Mouse (Mus musculus) small intestine, adult 10 weeks (tissue): ENCODE data around the gene 9430007A20Rik. TPM values are rescaled to one million over a fixed set of nuclear protein-coding genes. Genes with fewer than 3 reads are reported as not detected.

ENCODE experiments used
- polyA plus RNA-seq: library from polyadenylated mRNA; stranded (reverse); fragments of 350-450 nt; fragmentation: Illumina TruSeq; extraction: RNeasy Lipid Tissue Mini Kit (QIAGEN cat#74804); gene quantifications from one replicate; pipeline ENCODE4 v1.2.3, GENCODE M21; 2014; ENCODE audit warnings: low replicate concordance

Gene 9430007A20Rik
- polyA plus RNA-seq: not detected

GRCm38 (mm10) chr4:144519522-144519921 is at the start of gene 9430007A20Rik:
Gene 9430007A20Rik, plus strand, starts transcription at chr4:144519822.

GRCm38 (mm10) chr4:144565034-144565433 is 45.4 kb downstream of the 9430007A20Rik start, which contains the start of gene Gm13124:
Gene Gm13124, minus strand, starts transcription at chr4:144565134.

Other genes with a start within 250 kb of the 9430007A20Rik start
- gene Pramel5, start 239.3 kb upstream of the 9430007A20Rik start, polyA plus RNA-seq: 0.59 TPM
- gene Gm13128, start 189.6 kb upstream of the 9430007A20Rik start, polyA plus RNA-seq: not detected
- gene Gm13119, start 161.9 kb upstream of the 9430007A20Rik start, polyA plus RNA-seq: not detected
- gene Pramef20, start 141.9 kb upstream of the 9430007A20Rik start, polyA plus RNA-seq: not detected
- gene Pramef12, start 111.4 kb upstream of the 9430007A20Rik start, polyA plus RNA-seq: not detected
- gene 1700012P22Rik, start 81.0 kb upstream of the 9430007A20Rik start, polyA plus RNA-seq: not detected
- gene Gm9944, start 66.5 kb upstream of the 9430007A20Rik start, polyA plus RNA-seq: not detected
- not detected for gene Aadacl3, start 56.1 kb upstream of the 9430007A20Rik start, polyA plus RNA-seq
- not detected for gene Gm13124, start 45.3 kb downstream of the 9430007A20Rik start, polyA plus RNA-seq
- not detected for gene Aadacl4, start 93.9 kb downstream of the 9430007A20Rik start, polyA plus RNA-seq
- not detected for gene Gm436, start 166.5 kb downstream of the 9430007A20Rik start, polyA plus RNA-seq
- not detected for gene Gm13178, start 201.6 kb downstream of the 9430007A20Rik start, polyA plus RNA-seq